Mouse (Mus musculus): Measurements from ENCODE around the gene Rab3a. TPM values are rescaled to one million over a fixed set of nuclear protein-coding genes. Genes with fewer than 3 reads are reported as not detected.

Rab3a gene
- polyA plus RNA-seq, 1 experiment from 2014 or later = 12.9 TPM

GRCm38 (mm10) chr8:70770748-70771147 lies 16.3 kb downstream of the Rab3a start:
- Histone ChIP-seq H3K4me2 (no peak overlapping the region), H3K9ac (no peak overlapping the region), H3K27me3 (no peaks in the 10 kb centered on the region), H3K27ac (no peak overlapping the region), H3K4me1 (peaks cover 52% of the 10 kb centered on the region), H3K9me3 (no peaks in the 10 kb centered on the region), H3K36me3 (peaks cover 38% of the 10 kb centered on the region), H3K4me3 (no peak overlapping the region)
- ATAC-seq (ENCODE audit: borderline replicate concordance, extremely low read depth, low FRiP score, low TSS enrichment) = no peak
- 88% methylated on average over 13 of the region's 13 CpGs for WGBS

- no peak overlapping the region for H3K4me3 ChIP-seq
- H3K4me1 ChIP-seq = peaks cover 50% of the 10 kb centered on the region
- H3K9me3 ChIP-seq = no peaks in the 10 kb centered on the region
- H3K27me3 ChIP-seq = no peaks in the 10 kb centered on the region
- ATAC-seq (ENCODE audit: borderline replicate concordance, extremely low read depth, low FRiP score, low TSS enrichment) = no peak
- H3K36me3 ChIP-seq = peaks cover 38% of the 10 kb centered on the region
- H3K4me2 ChIP-seq = no peak overlapping the region
- 84% methylated on average over 7 of the region's 7 CpGs for WGBS
- no peak overlapping the region for H3K9ac ChIP-seq
- no peak overlapping the region for H3K27ac ChIP-seq
Observed at GRCm38 (mm10) chr8:70771217-70771616, 16.7 kb downstream of the Rab3a start.

DNA sequence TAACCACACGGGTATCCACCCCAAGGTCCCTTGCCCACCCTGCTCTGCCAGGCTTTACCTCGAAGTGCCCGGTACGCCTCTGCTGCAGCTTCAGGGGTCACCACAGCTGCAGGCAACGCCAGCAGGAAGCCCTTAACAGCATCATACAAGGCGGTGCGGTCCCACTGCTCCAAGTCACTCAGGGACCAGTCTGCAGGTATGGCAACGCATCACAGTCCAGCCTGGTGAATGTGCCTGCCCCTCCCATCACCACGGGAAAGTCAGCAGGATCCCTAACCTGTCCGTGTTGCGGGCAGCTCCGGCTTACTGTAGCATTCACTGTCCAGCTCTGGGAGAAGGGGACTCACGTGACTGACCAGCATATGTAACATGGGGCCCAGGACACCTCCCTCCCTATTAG lies 17.6 kb downstream of the Rab3a start:
- no peak overlapping the region for H3K27ac ChIP-seq
- ATAC-seq (ENCODE audit: borderline replicate concordance, extremely low read depth, low FRiP score, low TSS enrichment) = no peak
- H3K27me3 ChIP-seq = no peaks in the 10 kb centered on the region
- H3K9me3 ChIP-seq = no peaks in the 10 kb centered on the region
- peaks cover 38% of the 10 kb centered on the region for H3K36me3 ChIP-seq
- no peak overlapping the region for H3K4me3 ChIP-seq
- no peak overlapping the region for H3K4me2 ChIP-seq
- no peak overlapping the region for H3K9ac ChIP-seq
- peaks cover 41% of the 10 kb centered on the region for H3K4me1 ChIP-seq
- 90% methylated on average over 13 of the region's 13 CpGs for WGBS

DNA sequence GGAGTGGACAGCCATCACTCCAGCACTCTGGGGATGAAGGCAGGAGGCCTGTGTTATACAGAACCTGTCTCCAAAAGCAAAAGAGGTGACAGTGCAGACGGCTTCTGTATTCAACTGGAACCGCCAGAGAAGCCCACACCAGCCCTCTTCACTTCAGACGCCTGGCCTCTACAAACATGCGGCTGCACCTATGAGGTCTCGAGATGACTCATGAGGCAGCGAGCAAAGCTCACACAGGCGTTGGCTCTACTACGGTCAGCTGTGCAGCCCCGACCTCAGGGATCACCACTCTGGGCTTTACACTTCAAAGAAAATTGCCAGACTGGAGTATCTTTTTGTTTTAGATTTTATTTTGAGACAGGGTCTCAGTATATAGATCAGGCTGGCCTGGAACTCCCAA lies 18.4 kb downstream of the Rab3a start:
- Histone ChIP-seq H3K4me1 (peaks cover 39% of the 10 kb centered on the region), H3K36me3 (peaks cover 37% of the 10 kb centered on the region), H3K4me3 (no peak overlapping the region), H3K9me3 (no peaks in the 10 kb centered on the region), H3K4me2 (0 out of 2 replicates have a peak overlapping the region, but pooled peaks have one; percentile 42), H3K27ac (peak overlapping the region; percentile 80), H3K27me3 (no peaks in the 10 kb centered on the region), H3K9ac (peak overlapping the region; percentile 20; the same call in 1 of the 2 replicates)
- no peak for ATAC-seq (ENCODE audit: borderline replicate concordance, extremely low read depth, low FRiP score, low TSS enrichment)
- 65% methylated on average over 9 of the region's 9 CpGs for WGBS

- Histone ChIP-seq H3K9me3 (no peaks in the 10 kb centered on the region), H3K9ac (0 out of 2 replicates have a peak overlapping the region, but pooled peaks have one; percentile 28), H3K4me3 (no peak overlapping the region), H3K36me3 (peaks cover 37% of the 10 kb centered on the region), H3K27me3 (no peaks in the 10 kb centered on the region), H3K4me1 (peaks cover 45% of the 10 kb centered on the region), H3K4me2 (peak overlapping the region; percentile 42), H3K27ac (peak overlapping the region; percentile 80)
- WGBS = 51% methylated on average over 5 of the region's 5 CpGs
- ATAC-seq (ENCODE audit: borderline replicate concordance, extremely low read depth, low FRiP score, low TSS enrichment) = no peak
Observed at GRCm38 (mm10) chr8:70773410-70773809, 18.9 kb downstream of the Rab3a start.

- H3K27ac ChIP-seq = peak overlapping the region; percentile 80
- H3K36me3 ChIP-seq = peaks cover 36% of the 10 kb centered on the region
- H3K9me3 ChIP-seq = no peaks in the 10 kb centered on the region
- 0 out of 2 replicates have a peak overlapping the region, but pooled peaks have one; percentile 3 for H3K4me3 ChIP-seq
- H3K4me1 ChIP-seq = peaks cover 48% of the 10 kb centered on the region
- 31% methylated on average over 9 of the region's 9 CpGs for WGBS
- H3K9ac ChIP-seq = 0 out of 2 replicates have a peak overlapping the region, but pooled peaks have one; percentile 28
- H3K4me2 ChIP-seq = peak overlapping the region; percentile 42
- H3K27me3 ChIP-seq = no peaks in the 10 kb centered on the region
- peak; percentile 52 for ATAC-seq (ENCODE audit: borderline replicate concordance, extremely low read depth, low FRiP score, low TSS enrichment)
Observed at GRCm38 (mm10) chr8:70773833-70774232, 19.4 kb downstream of the Rab3a start.

DNA sequence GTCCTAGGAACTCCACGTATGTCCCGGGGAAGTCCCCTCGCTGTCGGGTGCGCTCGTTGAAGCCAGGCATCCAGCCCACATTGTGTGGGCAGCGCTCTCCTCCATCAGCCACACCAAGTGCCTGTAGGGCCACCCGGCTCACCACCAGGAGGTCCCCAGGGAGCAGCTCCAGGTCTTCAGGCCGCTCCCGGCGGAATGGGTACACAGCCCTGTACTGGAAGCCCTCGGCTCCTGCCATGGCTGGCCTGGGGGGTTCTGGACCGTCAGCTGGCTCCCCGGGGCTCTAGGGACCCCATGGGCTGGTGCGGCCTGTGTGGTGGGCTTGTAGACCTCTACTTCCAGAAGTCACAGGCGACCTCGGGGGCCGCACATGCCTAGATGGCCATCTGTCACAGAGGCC lies 20.3 kb downstream of the Rab3a start:
- 92% methylated on average over 18 of the region's 18 CpGs for WGBS
- ATAC-seq (ENCODE audit: borderline replicate concordance, extremely low read depth, low FRiP score, low TSS enrichment) = no peak
- H3K27ac ChIP-seq = peak overlapping the region; percentile 80
- peaks cover 40% of the 10 kb centered on the region for H3K36me3 ChIP-seq
- H3K27me3 ChIP-seq = no peaks in the 10 kb centered on the region
- H3K9me3 ChIP-seq = no peaks in the 10 kb centered on the region
- peaks cover 48% of the 10 kb centered on the region for H3K4me1 ChIP-seq
- peak overlapping the region; percentile 85; the same call in 1 of the 2 replicates for H3K4me2 ChIP-seq
- H3K4me3 ChIP-seq = no peak overlapping the region
- 0 out of 2 replicates have a peak overlapping the region, but pooled peaks have one; percentile 28 for H3K9ac ChIP-seq

DNA sequence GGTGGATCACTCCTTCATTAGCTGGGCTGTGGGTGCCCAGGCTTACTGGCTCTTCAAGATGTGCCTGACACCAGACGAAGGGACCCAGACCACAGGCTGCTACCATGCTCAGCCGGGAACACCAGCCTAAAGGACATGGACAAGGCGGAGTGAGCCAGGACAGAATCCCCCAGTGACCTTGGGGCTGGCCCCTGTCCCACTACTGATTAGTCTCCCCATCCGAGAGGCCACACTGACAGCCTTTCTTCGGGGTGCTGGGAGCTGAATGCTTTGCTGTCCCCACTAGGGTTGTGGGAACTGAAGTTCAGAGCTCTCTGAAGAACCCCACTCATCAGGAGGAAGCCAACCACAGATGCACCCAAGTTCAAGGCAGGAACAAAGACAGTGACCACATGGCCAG lies 20.7 kb downstream of the Rab3a start:
- no peaks in the 10 kb centered on the region for H3K27me3 ChIP-seq
- peaks cover 41% of the 10 kb centered on the region for H3K36me3 ChIP-seq
- H3K9me3 ChIP-seq = no peaks in the 10 kb centered on the region
- H3K4me2 ChIP-seq = peak overlapping the region; percentile 85
- H3K9ac ChIP-seq = peak overlapping the region; percentile 96
- H3K4me1 ChIP-seq = peaks cover 48% of the 10 kb centered on the region
- ATAC-seq (ENCODE audit: borderline replicate concordance, extremely low read depth, low FRiP score, low TSS enrichment) = no peak
- no peak overlapping the region for H3K27ac ChIP-seq
- WGBS = 87% methylated on average over 5 of the region's 5 CpGs
- H3K4me3 ChIP-seq = peak overlapping the region; percentile 84

DNA sequence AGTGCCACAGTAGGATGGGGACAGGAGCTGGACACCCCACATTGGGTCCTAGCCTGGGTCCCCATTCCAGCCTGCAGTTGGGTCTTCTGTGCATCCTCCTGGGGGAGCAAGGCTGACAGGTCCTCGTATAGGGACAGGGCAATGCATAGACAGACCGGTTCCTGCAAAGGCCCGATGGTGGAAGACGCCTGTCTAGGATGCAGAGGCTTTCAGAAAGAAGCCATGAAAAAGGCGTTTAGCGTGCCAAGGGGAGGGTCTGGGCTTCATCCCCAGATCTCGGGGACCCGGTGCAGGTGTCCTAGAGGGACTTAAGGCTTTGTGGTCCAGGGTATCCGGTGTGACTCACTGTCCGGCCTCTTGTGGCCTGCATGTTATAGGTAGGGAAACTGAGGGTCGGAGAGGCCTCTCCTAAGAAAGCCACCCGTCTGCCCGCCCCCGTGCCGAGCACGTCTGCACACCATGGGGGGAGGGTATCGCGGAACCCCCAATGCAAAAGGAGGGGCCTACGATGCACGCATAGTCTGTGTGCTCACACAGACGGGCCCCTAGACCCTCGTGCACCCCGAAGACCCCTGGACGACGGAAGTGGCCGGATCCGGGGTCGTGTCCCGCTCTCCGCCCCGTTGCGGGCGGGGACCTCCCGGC lies 21.5 kb downstream of the Rab3a start:
- Histone ChIP-seq H3K27ac (peak overlapping the region; percentile 99), H3K9me3 (no peaks in the 10 kb centered on the region), H3K4me1 (peaks cover 48% of the 10 kb centered on the region), H3K9ac (peak overlapping the region; percentile 96), H3K27me3 (no peaks in the 10 kb centered on the region), H3K4me3 (peak overlapping the region; percentile 84), H3K36me3 (peaks cover 40% of the 10 kb centered on the region), H3K4me2 (peak overlapping the region; percentile 85)
- WGBS = 2% methylated on average over 34 of the region's 34 CpGs
- ATAC-seq (ENCODE audit: borderline replicate concordance, extremely low read depth, low FRiP score, low TSS enrichment) = peak; percentile 5

GRCm38 (mm10) chr8:70776496-70777444 lies 22.3 kb downstream of the Rab3a start, which contains the start of gene Pik3r2:
Gene Pik3r2 (minus strand): TSS chr8:70776713.
- Histone ChIP-seq H3K4me1 (peaks cover 48% of the 10 kb centered on the region), H3K4me2 (peak within 1 kb of the TSS; percentile 85), H3K27ac (peak within 1 kb of the TSS; percentile 99), H3K9me3 (no peaks in the 10 kb centered on the region), H3K4me3 (peak within 1 kb of the TSS; percentile 84), H3K36me3 (peaks cover 39% of the 10 kb centered on the region), H3K9ac (peak within 1 kb of the TSS; percentile 96), H3K27me3 (no peaks in the 10 kb centered on the region)
- WGBS = under 1% methylated on average over 94 of the region's 94 CpGs
- ATAC-seq (ENCODE audit: borderline replicate concordance, extremely low read depth, low FRiP score, low TSS enrichment) = peak; percentile 92

DNA sequence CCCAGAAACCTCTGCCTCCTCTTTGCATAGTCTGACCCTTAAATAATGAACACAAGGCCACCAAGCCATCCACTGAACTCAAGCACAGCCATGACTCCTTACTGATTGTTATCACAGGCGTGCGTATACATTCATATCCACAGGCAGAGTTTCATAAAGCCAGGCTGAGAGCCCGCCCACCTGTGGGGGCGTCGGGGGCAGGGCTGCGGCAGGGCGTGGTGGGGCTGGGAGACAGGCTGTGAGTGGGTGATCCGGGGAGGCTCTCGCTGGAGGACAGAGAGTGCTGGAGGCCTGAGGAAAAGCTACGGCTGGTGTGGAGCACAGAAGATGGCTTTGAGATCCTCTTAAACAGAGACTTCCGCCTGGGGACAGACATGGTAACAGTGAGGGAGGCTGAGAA lies 25.6 kb downstream of the Rab3a start:
- Histone ChIP-seq H3K4me2 (no peak overlapping the region), H3K27ac (no peak overlapping the region), H3K27me3 (no peaks in the 10 kb centered on the region), H3K9ac (no peak overlapping the region), H3K4me1 (peaks cover 21% of the 10 kb centered on the region), H3K4me3 (no peak overlapping the region), H3K9me3 (no peaks in the 10 kb centered on the region), H3K36me3 (peaks cover 54% of the 10 kb centered on the region)
- 69% methylated on average over 11 of the region's 11 CpGs for WGBS
- ATAC-seq (ENCODE audit: borderline replicate concordance, extremely low read depth, low FRiP score, low TSS enrichment) = no peak
